Mouse (Mus musculus): ENCODE results near the gene Asl. TPM values are rescaled to one million over a fixed set of nuclear protein-coding genes. Genes with fewer than 3 reads are reported as not detected.
A peak's percentile ranks its signal among the peaks of the same experiment; 100 is the strongest.

Asl gene
- total and polyA plus RNA-seq, 3 experiments = 15.8 to 26.7 TPM; not detected in 1

GRCm38 (mm10) chr5:130078834-130079156 is 49.7 kb upstream of the Asl start:
- peaks cover 0 to 5% of the 10 kb centered on the region in 2 experiments; a peak in 1 of 4 replicates for H3K36me3 ChIP-seq (ENCODE audit: control insufficient read depth in 1 of 2, insufficient read depth in 2 of 2, low read length in 2 of 2)
- peak overlapping the region; percentile 46 for H3K9ac ChIP-seq (ENCODE audit: control insufficient read depth, low read depth, low read length, poor library complexity, severe bottlenecking)
- no peak for DNase-seq (ENCODE audit: low read depth, low spot score)
- no peak overlapping the region for H3K27ac ChIP-seq (ENCODE audit: control insufficient read depth, low read depth, low read length)
- peak overlapping the region; percentile 20 to 89 for H3K4me3 ChIP-seq (ENCODE audit: control insufficient read depth in 1 of 2, insufficient read depth in 1 of 2, low read depth in 2 of 2, low read length in 2 of 2)
- H3K4me1 ChIP-seq (ENCODE audit: control insufficient read depth in 1 of 2, insufficient read depth in 2 of 2, low read length in 2 of 2) = peaks cover 8 to 13% of the 10 kb centered on the region in 2 experiments
- H3K79me2 ChIP-seq (ENCODE audit: control insufficient read depth, insufficient read depth, low read length, poor library complexity) = peaks cover 9% of the 10 kb centered on the region
- no peaks in the 10 kb centered on the region for H3K9me3 ChIP-seq (replicated peaks; ENCODE audit: insufficient read depth, low read length)
- no peak for TF ChIP-seq ELF1 (IDR thresholded peaks at IDR 0.05; ENCODE audit: low read depth, low read length)
- no peak for TF ChIP-seq RAD21 (IDR thresholded peaks at IDR 0.05; ENCODE audit: low read depth, low read length)
- no peak for TF ChIP-seq MEF2A (IDR thresholded peaks at IDR 0.05; ENCODE audit: extremely low read depth, insufficient replicate concordance, low read depth, low read length, poor library complexity, severe bottlenecking)
- no peak for TF ChIP-seq CTCF (IDR thresholded peaks at IDR 0.05 in 2 of 3, conservative IDR thresholded peaks at IDR 0.05 in 1 of 3; ENCODE audit: control insufficient read depth in 1 of 3, insufficient read depth in 1 of 3, low read depth in 2 of 3, low read length in 3 of 3, poor library complexity in 1 of 3, severe bottlenecking in 1 of 3)
- no peak for TF ChIP-seq MAX (IDR thresholded peaks at IDR 0.05; ENCODE audit: low read length)
- no peak for TF ChIP-seq SMC3 (IDR thresholded peaks at IDR 0.05; ENCODE audit: low read depth, low read length)
- TF ChIP-seq ZNF384 (IDR thresholded peaks at IDR 0.05; ENCODE audit: low read depth, low read length) = no peak
- TF ChIP-seq POLR2AphosphoS2 (IDR thresholded peaks at IDR 0.05; ENCODE audit: low read length) = no peak
- TF ChIP-seq NELFE (IDR thresholded peaks at IDR 0.05; ENCODE audit: low read depth, low read length) = no peak
- TF ChIP-seq MAFK (IDR thresholded peaks at IDR 0.05; ENCODE audit: borderline replicate concordance, low read depth, low read length) = no peak
- no peak for TF ChIP-seq POLR2A (IDR thresholded peaks at IDR 0.05; ENCODE audit: control insufficient read depth in 1 of 2, insufficient read depth in 1 of 2, low read depth in 1 of 2, low read length in 2 of 2, poor library complexity in 1 of 2)
- TF ChIP-seq EP300 (IDR thresholded peaks at IDR 0.05; ENCODE audit: low read depth in 1 of 2, low read length in 2 of 2) = no peak
- TF ChIP-seq GATA1 (IDR thresholded peaks at IDR 0.05; ENCODE audit: low read depth, low read length) = no peak
- no peak for TF ChIP-seq E2F4 (IDR thresholded peaks at IDR 0.05; ENCODE audit: borderline replicate concordance, low read depth, low read length)
- no peak for TF ChIP-seq POLR2AphosphoS5 (IDR thresholded peaks at IDR 0.05; ENCODE audit: borderline replicate concordance, low read depth, low read length)
- no peak for TF ChIP-seq RCOR1 (IDR thresholded peaks at IDR 0.05; ENCODE audit: low read depth, low read length)
- TF ChIP-seq SIN3A (IDR thresholded peaks at IDR 0.05; ENCODE audit: low read length) = no peak
- no peaks in the 10 kb centered on the region for H3K27me3 ChIP-seq (ENCODE audit: control insufficient read depth in 1 of 2, insufficient read depth in 2 of 2, low read length in 2 of 2)

- no peak overlapping the region for H3K27ac ChIP-seq (ENCODE audit: control insufficient read depth, low read depth, low read length)
Measured at GRCm38 (mm10) chr5:130078096-130078833, 49.2 kb upstream of the Asl start.

More at GRCm38 (mm10) chr5:130078096-130078833, 49.2 kb upstream of the Asl start:
- peaks cover 0 to 5% of the 10 kb centered on the region in 2 experiments; a peak in 1 of 4 replicates for H3K36me3 ChIP-seq (ENCODE audit: control insufficient read depth in 1 of 2, insufficient read depth in 2 of 2, low read length in 2 of 2)
- H3K4me3 ChIP-seq (ENCODE audit: control insufficient read depth in 1 of 2, insufficient read depth in 1 of 2, low read depth in 2 of 2, low read length in 2 of 2) = peak overlapping the region; percentile 20 to 28; a peak in 3 of 4 replicates
- H3K4me1 ChIP-seq (ENCODE audit: control insufficient read depth in 1 of 2, insufficient read depth in 2 of 2, low read length in 2 of 2) = peaks cover 8 to 13% of the 10 kb centered on the region in 2 experiments
- no peaks in the 10 kb centered on the region for H3K27me3 ChIP-seq (ENCODE audit: control insufficient read depth in 1 of 2, insufficient read depth in 2 of 2, low read length in 2 of 2)
- peaks cover 9% of the 10 kb centered on the region for H3K79me2 ChIP-seq (ENCODE audit: control insufficient read depth, insufficient read depth, low read length, poor library complexity)
- TF ChIP-seq ELF1 (IDR thresholded peaks at IDR 0.05; ENCODE audit: low read depth, low read length) = no peak
- TF ChIP-seq ZNF384 (IDR thresholded peaks at IDR 0.05; ENCODE audit: low read depth, low read length) = peak; percentile 83
- peak; percentile 44 for DNase-seq (ENCODE audit: low read depth, low spot score)
- H3K9ac ChIP-seq (ENCODE audit: control insufficient read depth, low read depth, low read length, poor library complexity, severe bottlenecking) = peak overlapping the region; percentile 46
- no peaks in the 10 kb centered on the region for H3K9me3 ChIP-seq (replicated peaks; ENCODE audit: insufficient read depth, low read length)
